Mouse (Mus musculus): ENCODE measurements around the gene Ddx39. TPM values are rescaled to one million over a fixed set of nuclear protein-coding genes. Genes with fewer than 3 reads are reported as not detected.

Ddx39 gene
- total and polyA plus RNA-seq, 3 experiments, result 15.7 to 18.0 (median 17.7) TPM

- no peaks in the 10 kb centered on the region for H3K36me3 ChIP-seq (ENCODE audit: control insufficient read depth, insufficient read depth, low read length)
- no peaks in the 10 kb centered on the region for H3K79me2 ChIP-seq (replicated peaks; ENCODE audit: control insufficient read depth, insufficient read depth, low read length)
- 89% methylated on average over 16 of the region's 16 CpGs for WGBS
- peaks cover 8% of the 10 kb centered on the region for H3K4me1 ChIP-seq (ENCODE audit: control insufficient read depth, insufficient read depth, low read length)
- H3K9ac ChIP-seq (ENCODE audit: low read depth, low read length), result no peak overlapping the region
- no peak for DNase-seq
- no peaks in the 10 kb centered on the region for H3K27me3 ChIP-seq (ENCODE audit: control insufficient read depth, insufficient read depth, low read length)
- H3K4me3 ChIP-seq, result no peak overlapping the region
- no peak for TF ChIP-seq EP300 (IDR thresholded peaks at IDR 0.05; ENCODE audit: insufficient read depth, low read depth, low read length)
- TF ChIP-seq POLR2A (IDR thresholded peaks at IDR 0.05; ENCODE audit: insufficient read depth, low read depth, low read length), result no peak
- TF ChIP-seq CTCF (IDR thresholded peaks at IDR 0.05), result no peak
- H3K27ac ChIP-seq, result no peak overlapping the region
- intact Hi-C loops (cut with DNase I), result loop anchor here (5.0 kb wide), 2 partner anchors 68 to 283 kb away; no protein-coding TSS in a partner anchor
These were observed 46.0 kb upstream of the Ddx39 start for GRCm38 (mm10) chr8:83669013-83669412.

- no peak overlapping the region for H3K9ac ChIP-seq (ENCODE audit: low read depth, low read length)
- DNase-seq, result no peak
- no peaks in the 10 kb centered on the region for H3K79me2 ChIP-seq (replicated peaks; ENCODE audit: control insufficient read depth, insufficient read depth, low read length)
- no peaks in the 10 kb centered on the region for H3K4me1 ChIP-seq (ENCODE audit: control insufficient read depth, insufficient read depth, low read length)
- H3K4me3 ChIP-seq, result no peak overlapping the region
- intact Hi-C loops (cut with DNase I), result no loop called here
- no peaks in the 10 kb centered on the region for H3K36me3 ChIP-seq (ENCODE audit: control insufficient read depth, insufficient read depth, low read length)
- WGBS, result 36% methylated on average over 5 of the region's 5 CpGs
- no peak for TF ChIP-seq POLR2A (IDR thresholded peaks at IDR 0.05; ENCODE audit: insufficient read depth, low read depth, low read length)
- no peak for TF ChIP-seq EP300 (IDR thresholded peaks at IDR 0.05; ENCODE audit: insufficient read depth, low read depth, low read length)
- no peak for TF ChIP-seq CTCF (IDR thresholded peaks at IDR 0.05)
- H3K27ac ChIP-seq, result no peak overlapping the region
- no peaks in the 10 kb centered on the region for H3K27me3 ChIP-seq (ENCODE audit: control insufficient read depth, insufficient read depth, low read length)
These were observed 42.0 kb upstream of the Ddx39 start for GRCm38 (mm10) chr8:83672936-83673335.

GRCm38 (mm10) chr8:83674497-83674896 is 40.5 kb upstream of the Ddx39 start:
- TF ChIP-seq EP300 (IDR thresholded peaks at IDR 0.05; ENCODE audit: insufficient read depth, low read depth, low read length) (no peak), CTCF (IDR thresholded peaks at IDR 0.05) (no peak), POLR2A (IDR thresholded peaks at IDR 0.05; ENCODE audit: insufficient read depth, low read depth, low read length) (no peak)
- Histone ChIP-seq H3K4me1 (ENCODE audit: control insufficient read depth, insufficient read depth, low read length) (no peaks in the 10 kb centered on the region), H3K27ac (no peak overlapping the region), H3K9ac (ENCODE audit: low read depth, low read length) (no peak overlapping the region), H3K27me3 (ENCODE audit: control insufficient read depth, insufficient read depth, low read length) (no peaks in the 10 kb centered on the region), H3K4me3 (no peak overlapping the region), H3K79me2 (replicated peaks; ENCODE audit: control insufficient read depth, insufficient read depth, low read length) (no peaks in the 10 kb centered on the region), H3K36me3 (ENCODE audit: control insufficient read depth, insufficient read depth, low read length) (no peaks in the 10 kb centered on the region)
- WGBS, result 89% methylated on average over 5 of the region's 5 CpGs
- DNase-seq, result no peak
- intact Hi-C loops (cut with DNase I), result no loop called here

- Histone ChIP-seq H3K4me1 (ENCODE audit: control insufficient read depth, insufficient read depth, low read length) (no peaks in the 10 kb centered on the region), H3K4me3 (no peak overlapping the region), H3K27ac (no peak overlapping the region), H3K79me2 (replicated peaks; ENCODE audit: control insufficient read depth, insufficient read depth, low read length) (no peaks in the 10 kb centered on the region), H3K27me3 (ENCODE audit: control insufficient read depth, insufficient read depth, low read length) (no peaks in the 10 kb centered on the region), H3K9ac (ENCODE audit: low read depth, low read length) (no peak overlapping the region), H3K36me3 (ENCODE audit: control insufficient read depth, insufficient read depth, low read length) (no peaks in the 10 kb centered on the region)
- WGBS, result 92% methylated on average over 12 of the region's 12 CpGs
- no peak for DNase-seq
- TF ChIP-seq EP300 (IDR thresholded peaks at IDR 0.05; ENCODE audit: insufficient read depth, low read depth, low read length) (no peak), CTCF (IDR thresholded peaks at IDR 0.05) (no peak), POLR2A (IDR thresholded peaks at IDR 0.05; ENCODE audit: insufficient read depth, low read depth, low read length) (no peak)
- intact Hi-C loops (cut with DNase I), result no loop called here
These were observed 35.1 kb upstream of the Ddx39 start for GRCm38 (mm10) chr8:83679866-83680265.

- H3K36me3 ChIP-seq (ENCODE audit: control insufficient read depth, insufficient read depth, low read length), result no peaks in the 10 kb centered on the region
- no peaks in the 10 kb centered on the region for H3K79me2 ChIP-seq (replicated peaks; ENCODE audit: control insufficient read depth, insufficient read depth, low read length)
- no peaks in the 10 kb centered on the region for H3K27me3 ChIP-seq (ENCODE audit: control insufficient read depth, insufficient read depth, low read length)
- intact Hi-C loops (cut with DNase I), result no loop called here
- no peak for DNase-seq
- H3K4me1 ChIP-seq (ENCODE audit: control insufficient read depth, insufficient read depth, low read length), result no peaks in the 10 kb centered on the region
- TF ChIP-seq POLR2A (IDR thresholded peaks at IDR 0.05; ENCODE audit: insufficient read depth, low read depth, low read length) (no peak), CTCF (IDR thresholded peaks at IDR 0.05) (no peak), EP300 (IDR thresholded peaks at IDR 0.05; ENCODE audit: insufficient read depth, low read depth, low read length) (no peak)
- WGBS, result 59% methylated on average over 5 of the region's 5 CpGs
- no peak overlapping the region for H3K9ac ChIP-seq (ENCODE audit: low read depth, low read length)
- no peak overlapping the region for H3K4me3 ChIP-seq
- no peak overlapping the region for H3K27ac ChIP-seq
These were observed 34.4 kb upstream of the Ddx39 start for GRCm38 (mm10) chr8:83680603-83681002.

- DNase-seq, result no peak
- Histone ChIP-seq H3K4me1 (ENCODE audit: control insufficient read depth, insufficient read depth, low read length) (no peaks in the 10 kb centered on the region), H3K27me3 (ENCODE audit: control insufficient read depth, insufficient read depth, low read length) (no peaks in the 10 kb centered on the region), H3K79me2 (replicated peaks; ENCODE audit: control insufficient read depth, insufficient read depth, low read length) (no peaks in the 10 kb centered on the region), H3K27ac (no peak overlapping the region), H3K4me3 (no peak overlapping the region), H3K36me3 (ENCODE audit: control insufficient read depth, insufficient read depth, low read length) (no peaks in the 10 kb centered on the region), H3K9ac (ENCODE audit: low read depth, low read length) (no peak overlapping the region)
- TF ChIP-seq POLR2A (IDR thresholded peaks at IDR 0.05; ENCODE audit: insufficient read depth, low read depth, low read length) (no peak), CTCF (IDR thresholded peaks at IDR 0.05) (no peak), EP300 (IDR thresholded peaks at IDR 0.05; ENCODE audit: insufficient read depth, low read depth, low read length) (no peak)
- WGBS, result 35% methylated on average over 6 of the region's 6 CpGs
- intact Hi-C loops (cut with DNase I), result no loop called here
These were observed 33.9 kb upstream of the Ddx39 start for GRCm38 (mm10) chr8:83681099-83681498.
